Mouse (Mus musculus) stomach, embryonic 16.5 days (tissue): ENCODE results near the gene Nell2. TPM values are rescaled to one million over a fixed set of nuclear protein-coding genes. Genes with fewer than 3 reads are reported as not detected.
A peak's percentile ranks its signal among the peaks of the same experiment; 100 is the strongest.
"Not testable (repeated sequence)": the region's sequence is repeated elsewhere in the genome, so short reads cannot be mapped to it uniquely, and the experiment has no call there.

ENCODE experiments used
- ATAC-seq: fragments of 200-750 bp; cut with Nextera tagmentation; 2 replicates; pipeline ENCODE4 v1.8.0; 2017; ENCODE audit warnings: moderate number of reproducible peaks, moderate TSS enrichment; ENCODE audit not compliant: insufficient read depth, low FRiP score
- H3K27ac ChIP-seq: fragments of 300-500 bp; sonication (generic); 2 replicates; pipeline ENCODE4 v1.5.1; 2014; ENCODE audit warnings: low read length
- H3K27me3 ChIP-seq: fragments of 300-500 bp; sonication (generic); 2 replicates; pipeline ENCODE4 v1.6.1; 2014; ENCODE audit warnings: low read length, control low read depth, mixed read lengths; ENCODE audit not compliant: control insufficient read depth, insufficient read depth
- H3K36me3 ChIP-seq: fragments of 300-500 bp; sonication (generic); 2 replicates; pipeline ENCODE4 v1.6.1; 2014; ENCODE audit warnings: low read length; ENCODE audit not compliant: control insufficient read depth, insufficient read depth
- H3K4me1 ChIP-seq: fragments of 300-500 bp; sonication (generic); 2 replicates; pipeline ENCODE4 v1.6.1; 2014; ENCODE audit warnings: low read length, control low read depth, mixed read lengths; ENCODE audit not compliant: control insufficient read depth, insufficient read depth
- H3K4me2 ChIP-seq: fragments of 300-500 bp; sonication (generic); 2 replicates; pipeline ENCODE4 v1.6.1; 2014; ENCODE audit warnings: low read depth, low read length, mixed read lengths
- H3K4me3 ChIP-seq: fragments of 300-500 bp; sonication (generic); replicated peaks from 2 replicates; pipeline ENCODE4 v1.5.1; 2014; ENCODE audit warnings: mild to moderate bottlenecking, low read length
- H3K9ac ChIP-seq: fragments of 300-500 bp; sonication (generic); 2 replicates; pipeline ENCODE4 v1.6.1; 2014; ENCODE audit warnings: low read length
- H3K9me3 ChIP-seq: fragments of 300-500 bp; sonication (generic); replicated peaks from 2 replicates; pipeline ENCODE4 v1.6.1; 2016; ENCODE audit warnings: low read length, control low read depth; ENCODE audit not compliant: control insufficient read depth
- WGBS: fragments of 180-500 bp; shearing (Covaris S2); extraction: QIAGEN DNeasy Blood & Tissue Kit; methylation state at CpG from one replicate; pipeline ENCODE4 v1.1.7; 2014; 5-methylcytosine and 5-hydroxymethylcytosine counted together
- polyA plus RNA-seq: library from polyadenylated mRNA; unstranded; fragments of >200 nt; fragmentation: Nextera tagmentation; extraction: Ambion mirVana; gene quantifications from 2 replicates; pipeline ENCODE4 v1.2.1, GENCODE M21; 2015

The Nell2 gene
- polyA plus RNA-seq, 1 experiment from 2014 or later, result 12.0 TPM

- ATAC-seq, result no peak
- 68% methylated on average over 6 of the region's 6 CpGs for WGBS
- no peaks in the 10 kb centered on the region for H3K36me3 ChIP-seq
- H3K27me3 ChIP-seq, result no peaks in the 10 kb centered on the region
- no peak overlapping the region for H3K27ac ChIP-seq
- no peak overlapping the region for H3K4me3 ChIP-seq
- no peaks in the 10 kb centered on the region for H3K4me1 ChIP-seq
- H3K9me3 ChIP-seq, result no peaks in the 10 kb centered on the region; the same call in 1 of the 2 replicates
- no peak overlapping the region for H3K9ac ChIP-seq
- H3K4me2 ChIP-seq, result no peak overlapping the region
Observed at GRCm38 (mm10) chr15:95534644-95535043, 6.3 kb upstream of the Nell2 start.

- Histone ChIP-seq H3K4me1 (0 out of 2 replicates have a peak, but pooled peaks cover 4% of the 10 kb centered on the region), H3K36me3 (no peaks in the 10 kb centered on the region), H3K9me3 (no peaks in the 10 kb centered on the region), H3K27ac (no peak overlapping the region), H3K4me2 (peak overlapping the region; percentile 91), H3K4me3 (peak overlapping the region; percentile 51), H3K27me3 (peaks cover 34% of the 10 kb centered on the region), H3K9ac (peak overlapping the region; percentile 54)
- ATAC-seq, result no peak
- under 1% methylated on average over 28 of the region's 28 CpGs for WGBS
Observed at GRCm38 (mm10) chr15:95527461-95527947, 855 bp downstream of the Nell2 start.

GRCm38 (mm10) chr15:95526626-95527411, 1.5 kb downstream of the Nell2 start:
- peaks cover 34% of the 10 kb centered on the region for H3K27me3 ChIP-seq
- peak overlapping the region; percentile 51 for H3K4me3 ChIP-seq
- H3K4me1 ChIP-seq, result 0 out of 2 replicates have a peak, but pooled peaks cover 4% of the 10 kb centered on the region
- H3K36me3 ChIP-seq, result no peaks in the 10 kb centered on the region
- no peaks in the 10 kb centered on the region for H3K9me3 ChIP-seq
- no peak; the same call in 1 of the 2 replicates for ATAC-seq
- WGBS, result 5% methylated on average over 27 of the region's 27 CpGs
- H3K27ac ChIP-seq, result no peak overlapping the region
- H3K4me2 ChIP-seq, result peak overlapping the region; percentile 91
- H3K9ac ChIP-seq, result no peak overlapping the region

GRCm38 (mm10) chr15:95525997-95526396, 2.4 kb downstream of the Nell2 start:
- Histone ChIP-seq H3K4me2 (no peak overlapping the region), H3K36me3 (no peaks in the 10 kb centered on the region), H3K27me3 (peaks cover 34% of the 10 kb centered on the region), H3K9ac (no peak overlapping the region), H3K4me1 (0 out of 2 replicates have a peak, but pooled peaks cover 4% of the 10 kb centered on the region), H3K4me3 (no peak overlapping the region), H3K9me3 (no peaks in the 10 kb centered on the region), H3K27ac (no peak overlapping the region)
- 9% methylated on average over 5 of the region's 5 CpGs for WGBS
- ATAC-seq, result no peak

- 69% methylated on average over 3 of the region's 3 CpGs for WGBS
- no peak overlapping the region for H3K9ac ChIP-seq
- H3K27me3 ChIP-seq, result no peaks in the 10 kb centered on the region
- no peaks in the 10 kb centered on the region for H3K4me1 ChIP-seq
- no peak overlapping the region for H3K4me2 ChIP-seq
- no peaks in the 10 kb centered on the region for H3K36me3 ChIP-seq
- ATAC-seq, result no peak
- no peak overlapping the region for H3K27ac ChIP-seq
- H3K9me3 ChIP-seq, result no peaks in the 10 kb centered on the region
- H3K4me3 ChIP-seq, result no peak overlapping the region
Observed at GRCm38 (mm10) chr15:95518204-95518603, 10.2 kb downstream of the Nell2 start.

- H3K4me1 ChIP-seq, H3K4me3 ChIP-seq, H3K9me3 ChIP-seq, ATAC-seq, H3K27ac ChIP-seq, H3K27me3 ChIP-seq, H3K4me2 ChIP-seq, H3K36me3 ChIP-seq, H3K9ac ChIP-seq: not testable (repeated sequence)
- WGBS, result 76% methylated on average over 2 of the region's 2 CpGs
Observed at GRCm38 (mm10) chr15:95513306-95513705, 15.1 kb downstream of the Nell2 start.

- Histone ChIP-seq H3K4me1 (no peaks in the 10 kb centered on the region), H3K4me2 (no peak overlapping the region), H3K27me3 (no peaks in the 10 kb centered on the region), H3K9ac (no peak overlapping the region), H3K9me3 (no peaks in the 10 kb centered on the region), H3K4me3 (no peak overlapping the region), H3K36me3 (no peaks in the 10 kb centered on the region), H3K27ac (no peak overlapping the region)
- ATAC-seq, result no peak
- WGBS, result 70% methylated on average over 4 of the region's 4 CpGs
Observed at GRCm38 (mm10) chr15:95495666-95496065, 32.7 kb downstream of the Nell2 start.

- Histone ChIP-seq H3K27me3 (no peaks in the 10 kb centered on the region), H3K4me3 (no peak overlapping the region), H3K4me1 (no peaks in the 10 kb centered on the region), H3K27ac (no peak overlapping the region), H3K36me3 (no peaks in the 10 kb centered on the region), H3K4me2 (no peak overlapping the region), H3K9ac (no peak overlapping the region), H3K9me3 (no peaks in the 10 kb centered on the region)
- no peak for ATAC-seq
- WGBS, result 92% methylated on average over 8 of the region's 8 CpGs
Observed at GRCm38 (mm10) chr15:95495193-95495592, 33.2 kb downstream of the Nell2 start.

- 0 out of 2 replicates have a peak, but pooled peaks cover 4% of the 10 kb centered on the region for H3K4me1 ChIP-seq
- WGBS, result 61% methylated on average over 5 of the region's 5 CpGs
- H3K4me3 ChIP-seq, result no peak overlapping the region
- H3K9ac ChIP-seq, result no peak overlapping the region
- no peak overlapping the region for H3K4me2 ChIP-seq
- no peak overlapping the region for H3K27ac ChIP-seq
- H3K9me3 ChIP-seq, result no peaks in the 10 kb centered on the region
- ATAC-seq, result no peak
- no peaks in the 10 kb centered on the region for H3K36me3 ChIP-seq
- no peaks in the 10 kb centered on the region for H3K27me3 ChIP-seq
Observed at GRCm38 (mm10) chr15:95492201-95492600, 36.2 kb downstream of the Nell2 start.
